Mouse (Mus musculus) gastrocnemius, adult 8-10 months (tissue): ENCODE data around the gene Ptk6. TPM values are rescaled to one million over a fixed set of nuclear protein-coding genes. Genes with fewer than 3 reads are reported as not detected.
"Not testable (repeated sequence)": the region's sequence is repeated elsewhere in the genome, so short reads cannot be mapped to it uniquely, and the experiment has no call there.

Experiments
- DNase-seq, 2 experiments: peaks; one replicate each; pipeline ENCODE4 v3.0.0; 2022; ENCODE audit warnings: low spot score in 2 of 2
- total RNA-seq, 4 experiments: library from RNA; stranded (reverse); gene quantifications; 2 replicates each; pipeline ENCODE4 v1.2.4; 2022

Gene Ptk6
- total RNA-seq, 4 experiments from 2014 or later, result not detected

GRCm38 (mm10) chr2:181219538-181220216, 17.1 kb upstream of the Ptk6 start, which contains the start of gene Fndc11:
Gene Fndc11 (plus strand): TSS chr2:181220013.
- DNase-seq, result peak in 1 of 2 experiments; percentile 53

GRCm38 (mm10) chr2:181218881-181219485, 16.4 kb upstream of the Ptk6 start:
- no peak for DNase-seq

GRCm38 (mm10) chr2:181216037-181216436, 13.4 kb upstream of the Ptk6 start:
- no peak for DNase-seq

- no peak for DNase-seq
Observed at GRCm38 (mm10) chr2:181213021-181213445, 10.4 kb upstream of the Ptk6 start, which contains the start of gene Srms. Gene Srms (minus strand): TSS chr2:181213185.

- no peak for DNase-seq
Observed at GRCm38 (mm10) chr2:181212389-181213020, 9.9 kb upstream of the Ptk6 start.

GRCm38 (mm10) chr2:181206118-181206517, 3.5 kb upstream of the Ptk6 start:
- no peak for DNase-seq

GRCm38 (mm10) chr2:181205678-181206077, 3.1 kb upstream of the Ptk6 start:
- DNase-seq, result no peak

- no peak for DNase-seq
Observed at GRCm38 (mm10) chr2:181202886-181203285, 297 bp upstream of the Ptk6 start.

GRCm38 (mm10) chr2:181201606-181202005, 983 bp downstream of the Ptk6 start:
- DNase-seq, result no peak

GRCm38 (mm10) chr2:181196628-181197300, 5.8 kb downstream of the Ptk6 start:
- no peak for DNase-seq

GRCm38 (mm10) chr2:181193044-181193443, 9.5 kb downstream of the Ptk6 start:
- DNase-seq, result no peak

- DNase-seq, result no peak
Observed at GRCm38 (mm10) chr2:181191936-181192335, 10.7 kb downstream of the Ptk6 start.

GRCm38 (mm10) chr2:181191385-181191784, 11.2 kb downstream of the Ptk6 start:
- DNase-seq, result not testable (repeated sequence)

- DNase-seq, result no peak
Observed at GRCm38 (mm10) chr2:181189321-181189720, 13.3 kb downstream of the Ptk6 start.

GRCm38 (mm10) chr2:181188681-181189080, 13.9 kb downstream of the Ptk6 start:
- DNase-seq, result no peak

- peak; percentile 88 to 93 for DNase-seq
Observed at GRCm38 (mm10) chr2:181187121-181188000, 15.2 kb downstream of the Ptk6 start, which contains the start of gene Ppdpf. Gene Ppdpf (plus strand): TSS chr2:181187247.

- DNase-seq, result peak; percentile 78 to 80
Observed at GRCm38 (mm10) chr2:181186635-181187034, 16.0 kb downstream of the Ptk6 start.

- DNase-seq, result no peak
Observed at GRCm38 (mm10) chr2:181180898-181181297, 21.7 kb downstream of the Ptk6 start.

- no peak for DNase-seq
Observed at GRCm38 (mm10) chr2:181178471-181178870, 24.1 kb downstream of the Ptk6 start.

GRCm38 (mm10) chr2:181178015-181178414, 24.6 kb downstream of the Ptk6 start:
- DNase-seq, result no peak

GRCm38 (mm10) chr2:181174646-181175045, 27.9 kb downstream of the Ptk6 start:
- DNase-seq, result no peak
